Mouse (Mus musculus): ENCODE measurements around the gene Ptchd4. TPM values are rescaled to one million over a fixed set of nuclear protein-coding genes. Genes with fewer than 3 reads are reported as not detected.

Ptchd4 gene
- polyA plus RNA-seq, 1 experiment, result 2.1 TPM

DNA sequence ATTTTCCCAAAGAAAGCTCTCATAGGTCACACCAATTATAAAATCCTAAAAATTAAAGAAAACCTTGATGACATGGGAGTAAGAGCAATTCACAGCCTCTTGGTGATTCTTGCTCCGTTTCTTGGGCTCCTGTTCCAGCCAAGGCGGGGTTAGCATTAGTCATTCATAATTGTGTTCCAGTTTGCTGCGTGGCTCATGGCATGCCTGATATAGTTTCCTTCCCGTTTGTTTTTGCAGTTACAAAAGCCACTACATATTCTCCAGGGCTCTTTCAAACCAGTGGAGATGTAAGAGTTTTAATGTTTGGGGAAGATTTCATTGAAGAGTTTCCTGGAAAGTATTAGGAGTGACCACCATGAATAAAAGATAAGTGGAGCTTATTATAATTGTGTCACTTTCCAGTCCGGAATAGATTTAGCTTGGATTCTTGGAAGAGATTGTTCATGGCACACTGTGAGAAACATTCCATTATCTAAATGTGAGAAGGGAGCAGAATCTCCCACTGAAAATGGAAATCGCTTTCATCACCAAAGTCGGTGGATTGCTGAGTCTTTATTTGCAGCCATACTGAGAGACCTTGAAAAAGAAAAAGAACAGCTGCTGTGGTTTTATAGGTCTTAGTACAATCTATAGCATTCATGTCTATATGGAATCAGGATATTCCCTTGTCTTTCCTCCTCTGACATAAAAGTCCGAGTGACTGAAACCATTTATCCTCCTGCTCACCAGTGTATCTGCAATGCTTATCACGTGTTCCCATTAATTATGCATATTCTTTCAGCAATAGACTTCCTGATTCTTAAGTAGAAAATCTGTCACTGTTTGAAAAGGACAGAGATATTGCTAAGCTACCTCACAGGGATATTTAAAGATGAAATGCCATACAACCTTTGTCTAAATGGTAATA lies 193.9 kb downstream of the Ptchd4 start:
- no peak overlapping the region for H3K27ac ChIP-seq (ENCODE audit: insufficient read depth, low read length)
- H3K4me3 ChIP-seq (ENCODE audit: insufficient read depth, low read length), result no peak overlapping the region
- H3K4me1 ChIP-seq (ENCODE audit: control insufficient read depth, insufficient read depth, low read length), result no peaks in the 10 kb centered on the region
- TF ChIP-seq CTCF (IDR thresholded peaks at IDR 0.05; ENCODE audit: extremely low read depth, insufficient read depth, low read length) (no peak), POLR2A (IDR thresholded peaks at IDR 0.05; ENCODE audit: extremely low read depth, insufficient read depth, low read length) (no peak)

GRCm38 (mm10) chr17:42530147-42530546 lies 214.4 kb downstream of the Ptchd4 start:
- no peaks in the 10 kb centered on the region; the same call in 1 of the 2 replicates for H3K4me1 ChIP-seq (ENCODE audit: control insufficient read depth, insufficient read depth, low read length)
- TF ChIP-seq CTCF (IDR thresholded peaks at IDR 0.05; ENCODE audit: extremely low read depth, insufficient read depth, low read length), result no peak
- TF ChIP-seq POLR2A (IDR thresholded peaks at IDR 0.05; ENCODE audit: extremely low read depth, insufficient read depth, low read length), result no peak
- no peak overlapping the region for H3K4me3 ChIP-seq (ENCODE audit: insufficient read depth, low read length)
- H3K27ac ChIP-seq (ENCODE audit: insufficient read depth, low read length), result no peak overlapping the region

DNA sequence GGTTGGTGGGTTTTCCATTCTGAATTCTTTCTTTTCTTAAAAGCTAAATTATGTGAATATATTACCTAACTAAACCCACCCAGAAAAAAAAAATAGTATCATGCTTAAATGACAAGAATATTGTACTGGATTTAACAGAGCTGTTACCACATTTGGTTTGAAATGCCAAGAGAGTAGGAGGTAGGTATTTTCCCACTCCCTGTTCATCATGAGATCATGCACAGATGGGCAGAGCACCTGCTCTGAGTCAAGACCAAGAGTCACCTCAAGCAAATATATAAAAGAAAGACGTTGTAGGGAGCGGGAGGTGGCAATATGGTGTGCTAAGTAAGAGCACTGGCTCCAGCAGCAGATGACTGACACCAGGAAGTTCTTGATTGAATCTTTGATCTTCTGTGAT lies 233.8 kb downstream of the Ptchd4 start:
- Histone ChIP-seq H3K4me3 (ENCODE audit: insufficient read depth, low read length) (no peak overlapping the region), H3K4me1 (ENCODE audit: control insufficient read depth, insufficient read depth, low read length) (no peaks in the 10 kb centered on the region), H3K27ac (ENCODE audit: insufficient read depth, low read length) (no peak overlapping the region)
- TF ChIP-seq CTCF (IDR thresholded peaks at IDR 0.05; ENCODE audit: extremely low read depth, insufficient read depth, low read length), result no peak
- TF ChIP-seq POLR2A (IDR thresholded peaks at IDR 0.05; ENCODE audit: extremely low read depth, insufficient read depth, low read length), result no peak
